Mouse (Mus musculus): ENCODE data around the gene Tmsb15l. TPM values are rescaled to one million over a fixed set of nuclear protein-coding genes. Genes with fewer than 3 reads are reported as not detected.

Tmsb15l gene
- polyA plus RNA-seq (2016; fragmentation: Nextera tagmentation; extraction: Ambion mirVana), result 7.0 and 11.5 TPM in 2 replicates

GRCm38 (mm10) chrX:136976424-136977084 is at the start of gene Tmsb15l, which contains the start of gene Tmsb15b1:
Gene Tmsb15l (minus strand): TSS chrX:136976869.
Gene Tmsb15b1 (minus strand): TSS chrX:136976874.
- ATAC-seq (ENCODE audit: insufficient number of reproducible peaks, insufficient read depth, low FRiP score, low TSS enrichment), result peak; percentile 100
- Histone ChIP-seq H3K4me1 (no peaks in the 10 kb centered on the region), H3K9me3 (no peaks in the 10 kb centered on the region), H3K4me2 (replicated peaks) (peak within 1 kb of the TSS; percentile 55), H3K27me3 (no peaks in the 10 kb centered on the region), H3K4me3 (peak within 1 kb of the TSS; percentile 46), H3K36me3 (no peaks in the 10 kb centered on the region), H3K9ac (peak within 1 kb of the TSS; percentile 47; the same call in 1 of the 2 replicates), H3K27ac (no peak within 1 kb of the TSS)
- 27% methylated on average over 15 of the region's 15 CpGs for WGBS

GRCm38 (mm10) chrX:137019310-137019709 is 42.6 kb upstream of the Tmsb15l start:
- no peaks in the 10 kb centered on the region for H3K36me3 ChIP-seq
- H3K4me3 ChIP-seq, result no peak overlapping the region
- ATAC-seq (ENCODE audit: insufficient number of reproducible peaks, insufficient read depth, low FRiP score, low TSS enrichment), result no peak
- H3K4me1 ChIP-seq, result no peaks in the 10 kb centered on the region
- 39% methylated on average over 1 of the region's 1 CpGs for WGBS
- no peak overlapping the region for H3K9ac ChIP-seq
- H3K27ac ChIP-seq, result no peak overlapping the region
- H3K9me3 ChIP-seq, result no peaks in the 10 kb centered on the region
- no peaks in the 10 kb centered on the region for H3K27me3 ChIP-seq
- H3K4me2 ChIP-seq (replicated peaks), result no peak overlapping the region

GRCm38 (mm10) chrX:137017668-137018067 is 41.0 kb upstream of the Tmsb15l start:
- Histone ChIP-seq H3K4me3 (no peak overlapping the region), H3K9ac (no peak overlapping the region), H3K27me3 (no peaks in the 10 kb centered on the region), H3K4me2 (replicated peaks) (no peak overlapping the region), H3K36me3 (no peaks in the 10 kb centered on the region), H3K4me1 (no peaks in the 10 kb centered on the region), H3K9me3 (no peaks in the 10 kb centered on the region), H3K27ac (no peak overlapping the region)
- WGBS, result 50% methylated on average over 1 of the region's 1 CpGs
- ATAC-seq (ENCODE audit: insufficient number of reproducible peaks, insufficient read depth, low FRiP score, low TSS enrichment), result no peak

GRCm38 (mm10) chrX:137015099-137015709 is 38.5 kb upstream of the Tmsb15l start:
- Histone ChIP-seq H3K36me3 (no peaks in the 10 kb centered on the region), H3K4me3 (no peak overlapping the region), H3K27ac (no peak overlapping the region), H3K9ac (no peak overlapping the region), H3K9me3 (no peaks in the 10 kb centered on the region), H3K27me3 (no peaks in the 10 kb centered on the region), H3K4me2 (replicated peaks) (no peak overlapping the region), H3K4me1 (no peaks in the 10 kb centered on the region)
- 54% methylated on average over 6 of the region's 6 CpGs for WGBS
- no peak for ATAC-seq (ENCODE audit: insufficient number of reproducible peaks, insufficient read depth, low FRiP score, low TSS enrichment)

DNA sequence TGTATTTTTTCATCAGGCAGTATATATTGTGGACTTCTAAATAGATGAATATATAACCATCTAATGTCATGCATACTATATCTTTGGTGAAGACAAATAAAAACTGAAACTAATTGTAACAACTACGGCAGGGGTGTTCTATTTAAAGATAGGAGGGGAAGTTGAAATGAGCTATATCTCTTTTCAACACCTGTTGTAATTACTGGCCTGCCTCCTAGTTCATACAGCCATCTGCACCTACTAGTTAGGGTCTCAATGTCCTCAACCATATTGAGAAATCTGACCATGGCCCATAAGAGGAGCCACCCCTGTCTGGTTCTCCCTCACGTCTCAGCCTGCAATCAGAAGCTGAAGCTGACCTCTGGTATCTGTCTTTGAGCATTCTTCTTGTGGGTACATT is 19.6 kb upstream of the Tmsb15l start:
- H3K9ac ChIP-seq, result no peak overlapping the region
- H3K4me2 ChIP-seq (replicated peaks), result no peak overlapping the region
- WGBS, result 83% methylated on average over 2 of the region's 2 CpGs
- ATAC-seq (ENCODE audit: insufficient number of reproducible peaks, insufficient read depth, low FRiP score, low TSS enrichment), result no peak
- no peak overlapping the region for H3K4me3 ChIP-seq
- H3K27ac ChIP-seq, result no peak overlapping the region
- H3K27me3 ChIP-seq, result peaks cover 18% of the 10 kb centered on the region
- H3K9me3 ChIP-seq, result no peaks in the 10 kb centered on the region
- H3K4me1 ChIP-seq, result no peaks in the 10 kb centered on the region
- H3K36me3 ChIP-seq, result no peaks in the 10 kb centered on the region

DNA sequence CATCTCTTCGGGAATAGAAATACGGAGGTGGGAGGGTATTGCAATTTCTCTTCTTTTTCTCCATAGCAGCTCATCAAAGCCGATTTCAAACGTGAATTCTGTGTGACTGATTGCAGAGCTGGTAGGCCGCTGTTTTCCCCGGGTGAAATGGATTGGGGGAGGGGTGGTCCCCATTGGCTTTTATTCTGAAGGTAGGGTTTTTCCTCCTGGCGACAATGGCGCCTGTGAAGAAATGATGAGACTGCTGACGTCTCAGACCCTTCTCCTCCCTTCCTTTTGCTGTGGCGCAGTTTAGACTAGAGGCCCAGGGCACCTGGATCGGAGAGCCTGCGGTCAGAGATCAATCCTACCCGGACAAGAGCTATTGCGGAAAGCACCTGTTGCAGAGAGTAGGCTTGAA is 17.0 kb upstream of the Tmsb15l start:
- H3K36me3 ChIP-seq, result no peaks in the 10 kb centered on the region
- ATAC-seq (ENCODE audit: insufficient number of reproducible peaks, insufficient read depth, low FRiP score, low TSS enrichment), result no peak
- no peaks in the 10 kb centered on the region for H3K9me3 ChIP-seq
- peaks cover 18% of the 10 kb centered on the region for H3K27me3 ChIP-seq
- no peaks in the 10 kb centered on the region for H3K4me1 ChIP-seq
- peak overlapping the region; percentile 55 for H3K4me2 ChIP-seq (replicated peaks)
- H3K4me3 ChIP-seq, result peak overlapping the region; percentile 43
- H3K27ac ChIP-seq, result 0 out of 2 replicates have a peak overlapping the region, but pooled peaks have one; percentile 36
- 21% methylated on average over 14 of the region's 14 CpGs for WGBS
- H3K9ac ChIP-seq, result 0 out of 2 replicates have a peak overlapping the region, but pooled peaks have one; percentile 12

DNA sequence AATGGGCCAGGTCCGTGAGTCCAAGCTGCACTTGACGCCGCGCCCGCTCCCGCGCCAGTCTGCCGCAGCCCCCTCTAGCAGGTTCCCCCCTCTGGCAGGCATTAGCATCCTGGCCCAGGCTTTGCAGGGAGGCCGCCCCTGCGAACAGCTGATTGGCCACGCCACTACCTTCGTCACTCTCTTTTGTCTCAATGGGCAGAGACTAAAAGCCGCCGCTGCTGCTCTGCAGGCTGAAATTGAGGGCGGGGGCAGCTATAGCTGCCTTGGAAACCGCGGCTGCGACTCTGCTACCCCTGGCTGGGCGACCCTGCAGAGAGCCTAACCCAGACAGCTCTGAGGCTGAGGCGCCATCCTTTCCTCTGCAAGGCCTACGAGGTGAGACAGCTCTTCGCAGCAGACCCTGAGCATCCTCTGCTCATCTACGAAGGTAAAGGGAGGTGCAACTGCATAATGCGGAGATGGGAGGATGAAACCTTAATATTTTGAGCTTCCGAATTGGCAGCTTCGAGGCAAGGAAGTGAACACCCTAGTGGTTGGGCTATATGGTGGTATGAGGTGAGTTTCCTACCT is 16.4 kb upstream of the Tmsb15l start, which contains the start of gene Zcchc18:
Gene Zcchc18, plus strand, starts transcription at position 178 of the 570 bp plus-strand sequence.
- H3K9me3 ChIP-seq, result no peaks in the 10 kb centered on the region
- WGBS, result 14% methylated on average over 26 of the region's 26 CpGs
- peak within 1 kb of the TSS; percentile 55 for H3K4me2 ChIP-seq (replicated peaks)
- no peaks in the 10 kb centered on the region for H3K36me3 ChIP-seq
- 0 out of 2 replicates have a peak within 1 kb of the TSS, but pooled peaks have one; percentile 36 for H3K27ac ChIP-seq
- ATAC-seq (ENCODE audit: insufficient number of reproducible peaks, insufficient read depth, low FRiP score, low TSS enrichment), result peak; percentile 98
- no peaks in the 10 kb centered on the region for H3K4me1 ChIP-seq
- H3K9ac ChIP-seq, result peak within 1 kb of the TSS; percentile 38; the same call in 1 of the 2 replicates
- peaks cover 18% of the 10 kb centered on the region for H3K27me3 ChIP-seq
- H3K4me3 ChIP-seq, result peak within 1 kb of the TSS; percentile 43

GRCm38 (mm10) chrX:136992191-136992965 is 15.7 kb upstream of the Tmsb15l start:
- H3K36me3 ChIP-seq, result no peaks in the 10 kb centered on the region
- no peak overlapping the region for H3K27ac ChIP-seq
- no peaks in the 10 kb centered on the region for H3K4me1 ChIP-seq
- peak overlapping the region; percentile 55 for H3K4me2 ChIP-seq (replicated peaks)
- 21% methylated on average over 19 of the region's 19 CpGs for WGBS
- peaks cover 18% of the 10 kb centered on the region for H3K27me3 ChIP-seq
- peak overlapping the region; percentile 43 for H3K4me3 ChIP-seq
- H3K9ac ChIP-seq, result no peak overlapping the region
- no peaks in the 10 kb centered on the region for H3K9me3 ChIP-seq
- 0 out of 2 replicates have a peak, but pooled peaks have one; percentile 37 for ATAC-seq (ENCODE audit: insufficient number of reproducible peaks, insufficient read depth, low FRiP score, low TSS enrichment)

DNA sequence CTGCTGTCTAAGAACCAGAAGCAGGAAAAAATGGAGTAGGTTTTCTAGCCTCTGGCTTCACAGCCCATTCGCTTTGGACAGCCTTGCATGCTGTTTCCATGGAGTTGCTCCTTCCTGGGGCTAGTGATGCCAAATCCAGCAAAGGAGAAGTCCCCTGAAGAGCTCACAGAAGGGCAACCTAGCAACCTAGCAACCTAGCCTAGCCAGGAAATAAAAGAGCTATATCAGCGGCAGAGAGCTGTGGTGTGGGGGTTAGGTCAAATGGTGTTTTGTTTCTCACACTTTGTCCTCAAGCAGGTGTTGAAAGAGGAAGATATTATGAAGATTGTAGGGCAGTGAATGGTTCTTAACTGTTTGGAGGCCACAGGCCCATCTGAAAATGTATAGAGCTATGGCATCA is 14.6 kb upstream of the Tmsb15l start:
- peaks cover 18% of the 10 kb centered on the region for H3K27me3 ChIP-seq
- H3K9me3 ChIP-seq, result no peaks in the 10 kb centered on the region
- ATAC-seq (ENCODE audit: insufficient number of reproducible peaks, insufficient read depth, low FRiP score, low TSS enrichment), result no peak
- 64% methylated on average over 2 of the region's 2 CpGs for WGBS
- no peaks in the 10 kb centered on the region for H3K36me3 ChIP-seq
- no peak overlapping the region for H3K27ac ChIP-seq
- no peak overlapping the region for H3K4me3 ChIP-seq
- no peak overlapping the region for H3K4me2 ChIP-seq (replicated peaks)
- H3K4me1 ChIP-seq, result no peaks in the 10 kb centered on the region
- H3K9ac ChIP-seq, result no peak overlapping the region

DNA sequence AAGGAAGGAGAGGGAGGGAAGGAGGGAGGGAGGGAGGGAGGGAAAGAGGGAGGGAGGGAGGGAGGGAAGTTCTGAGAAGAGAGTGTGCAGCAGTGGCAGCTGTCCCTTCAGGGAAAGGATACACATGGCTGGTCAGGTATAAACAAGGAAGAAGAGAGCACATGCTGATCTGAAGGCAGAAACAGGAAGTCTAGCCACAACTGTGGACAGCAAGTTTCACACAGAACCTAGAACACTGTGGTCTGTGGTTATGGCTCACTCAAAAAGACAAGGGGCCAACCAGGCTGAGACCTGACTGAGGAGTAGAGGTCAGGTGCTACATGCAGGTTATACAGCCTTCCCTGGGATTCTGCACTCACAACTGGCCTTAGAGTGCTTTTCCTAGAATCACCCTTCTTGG is 9.4 kb upstream of the Tmsb15l start:
- H3K9me3 ChIP-seq, result no peaks in the 10 kb centered on the region
- H3K4me2 ChIP-seq (replicated peaks), result no peak overlapping the region
- H3K27ac ChIP-seq, result no peak overlapping the region
- no peaks in the 10 kb centered on the region for H3K36me3 ChIP-seq
- no peaks in the 10 kb centered on the region for H3K4me1 ChIP-seq
- ATAC-seq (ENCODE audit: insufficient number of reproducible peaks, insufficient read depth, low FRiP score, low TSS enrichment), result no peak
- H3K27me3 ChIP-seq, result no peaks in the 10 kb centered on the region
- H3K4me3 ChIP-seq, result no peak overlapping the region
- H3K9ac ChIP-seq, result no peak overlapping the region

- Histone ChIP-seq H3K4me2 (replicated peaks) (no peak overlapping the region), H3K27ac (no peak overlapping the region), H3K4me3 (no peak overlapping the region), H3K4me1 (no peaks in the 10 kb centered on the region), H3K27me3 (no peaks in the 10 kb centered on the region), H3K9ac (no peak overlapping the region), H3K9me3 (no peaks in the 10 kb centered on the region), H3K36me3 (no peaks in the 10 kb centered on the region)
- ATAC-seq (ENCODE audit: insufficient number of reproducible peaks, insufficient read depth, low FRiP score, low TSS enrichment), result no peak
These were observed 1.9 kb upstream of the Tmsb15l start for GRCm38 (mm10) chrX:136978616-136979015.

All from embryonic facial prominence, embryonic 12.5 days (tissue).